Mouse (Mus musculus) ES-E14 (cell line): ENCODE measurements around the gene Col7a1. TPM values are rescaled to one million over a fixed set of nuclear protein-coding genes. Genes with fewer than 3 reads are reported as not detected.

ENCODE experiments used
- DNase-seq: peaks from one replicate; pipeline ENCODE4 v3.0.0-alpha.2; 2013; ENCODE audit warnings: low read depth, low spot score
- H3K27ac ChIP-seq: 2 replicates; pipeline ENCODE4 v1.5.1; 2012; ENCODE audit warnings: low read depth, mild to moderate bottlenecking, low read length, moderate library complexity, mixed read lengths; ENCODE audit not compliant: poor library complexity, insufficient read depth, severe bottlenecking
- H3K36me3 ChIP-seq: 2 replicates; pipeline ENCODE4 v1.6.1; 2012; ENCODE audit warnings: mild to moderate bottlenecking, low read length, moderate library complexity, mixed read lengths; ENCODE audit not compliant: control insufficient read depth, poor library complexity, insufficient read depth, severe bottlenecking
- H3K4me1 ChIP-seq, 2 experiments: fragments of 150-350 bp in 1 of 2; sonication (generic) in 1 of 2; 2 replicates each; pipeline ENCODE4 v1.6.1; 2012; ENCODE audit warnings: low read length in 2 of 2, mild to moderate bottlenecking in 1 of 2, mixed read lengths in 1 of 2; ENCODE audit not compliant: control insufficient read depth in 2 of 2, insufficient read depth in 2 of 2, poor library complexity in 1 of 2
- H3K4me3 ChIP-seq, 2 experiments: fragments of 150-350 bp in 1 of 2; sonication (generic) in 1 of 2; 2 replicates each; pipeline ENCODE4 v1.5.1; 2012; ENCODE audit warnings: low read length in 2 of 2, low read depth in 1 of 2, mild to moderate bottlenecking in 1 of 2, mixed read lengths in 1 of 2; ENCODE audit not compliant: insufficient read depth in 1 of 2, poor library complexity in 1 of 2, severe bottlenecking in 1 of 2
- H3K9ac ChIP-seq: 2 replicates; pipeline ENCODE4 v1.6.1; 2012; ENCODE audit warnings: low read depth, mild to moderate bottlenecking, low read length, mixed read lengths; ENCODE audit not compliant: poor library complexity, insufficient read depth, severe bottlenecking
- H3K9me3 ChIP-seq: fragments of 150-350 bp; sonication (generic); 2 replicates; pipeline ENCODE4 v1.6.1; 2012; ENCODE audit warnings: low read depth, mild to moderate bottlenecking, low read length; ENCODE audit not compliant: control insufficient read depth, insufficient read depth
- CHD2 ChIP-seq: IDR thresholded peaks from 2 replicates; pipeline ENCODE4 v1.6.1; 2014; ENCODE audit warnings: mild to moderate bottlenecking, low read depth, low read length, inconsistent platforms
- HCFC1 ChIP-seq: IDR thresholded peaks from 2 replicates; pipeline ENCODE4 v1.6.1; 2012; ENCODE audit warnings: low read length, inconsistent platforms, borderline replicate concordance; ENCODE audit not compliant: insufficient read depth
- MAFK ChIP-seq: IDR thresholded peaks from 2 replicates; pipeline ENCODE4 v1.6.1; 2014; ENCODE audit warnings: mild to moderate bottlenecking, low read depth, low read length, inconsistent platforms; ENCODE audit not compliant: insufficient read depth
- ZC3H11A ChIP-seq: IDR thresholded peaks from 2 replicates; pipeline ENCODE4 v1.6.1; 2012; ENCODE audit warnings: low read depth, mild to moderate bottlenecking, inconsistent platforms, low read length, borderline replicate concordance
- ZNF384 ChIP-seq: IDR thresholded peaks from 2 replicates; pipeline ENCODE4 v1.6.1; 2012; ENCODE audit warnings: low read depth, low read length, inconsistent platforms
- in situ Hi-C, 2 experiments: fragments of 600-800 bp; cut with MboI; formaldehyde crosslinking; loops; one replicate each; pipeline ENCODE4 v1.15.1; 2025; ENCODE audit warnings: low sequenced_read_pairs in 2 of 2, inconsistent platforms in 1 of 2; ENCODE audit not compliant: unreplicated experiment in 2 of 2
- total RNA-seq: library from RNA; depleted of rRNA; stranded (reverse); fragments of 300-350 nt; gene quantifications from 2 replicates; pipeline ENCODE4 v1.2.3, GENCODE M21; 2012; rRNA removed

The Col7a1 gene
- total RNA-seq = 15.1 and 25.5 TPM in 2 replicates

DNA sequence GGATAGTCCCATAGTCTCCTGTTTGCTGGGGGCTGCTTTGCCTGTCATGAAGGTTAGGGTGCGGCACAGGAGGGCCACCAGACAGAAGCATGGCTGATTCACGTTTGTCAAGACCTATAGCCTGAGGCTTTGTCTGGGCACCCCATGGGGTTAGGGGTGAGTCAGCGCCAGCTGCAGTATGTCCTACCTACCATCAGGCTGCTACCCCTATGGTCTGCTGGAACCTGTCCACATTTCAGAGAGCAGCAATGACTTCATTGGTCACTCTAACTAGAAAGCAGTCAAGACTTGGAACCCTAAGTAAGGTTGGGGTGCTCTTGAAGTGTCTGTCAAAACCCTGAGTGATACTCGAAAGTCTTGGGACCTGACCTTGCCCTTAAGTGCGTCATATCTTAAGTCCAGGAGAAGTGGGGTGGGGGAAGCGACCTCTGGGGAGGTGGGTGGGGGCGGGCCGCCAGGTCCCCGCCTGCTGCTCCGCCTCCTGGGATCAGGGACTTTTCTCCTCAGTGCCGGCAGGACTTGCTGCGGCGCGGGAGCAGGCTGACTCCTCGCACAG lies at the start of gene Col7a1:
Gene Col7a1 (plus strand): TSS at position 506 of the 556 bp plus-strand sequence.
- Histone ChIP-seq H3K4me1 (peaks cover 0 to 9% of the 10 kb centered on the region in 2 experiments; a peak in 1 of 4 replicates), H3K27ac (no peak within 1 kb of the TSS), H3K9ac (peak within 1 kb of the TSS; percentile 53)

DNA sequence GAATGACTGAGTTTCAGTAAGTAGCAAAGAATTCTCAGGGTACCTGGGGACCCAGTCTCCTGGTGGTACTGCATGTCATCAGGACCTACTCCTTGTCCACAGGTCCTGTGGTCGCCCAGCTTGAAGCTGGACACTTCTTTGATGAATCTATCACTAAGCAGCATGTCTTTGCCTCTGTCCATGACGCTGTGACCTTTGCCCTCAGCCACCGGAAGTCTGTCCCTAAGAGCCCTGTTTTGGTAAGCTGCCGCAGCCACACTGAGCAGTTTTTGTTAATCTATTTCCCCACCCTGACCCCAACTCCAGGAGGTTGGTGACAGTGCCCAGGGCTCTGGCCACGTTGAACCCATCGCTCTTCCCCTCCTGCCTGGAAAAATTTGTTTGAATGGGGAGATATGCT lies 41.1 kb upstream of the Col7a1 start:
- TF ChIP-seq ZNF384 = no peak
- no peak for TF ChIP-seq HCFC1
- no peak for TF ChIP-seq CHD2
- TF ChIP-seq MAFK = no peak
- no peak for TF ChIP-seq ZC3H11A
- Histone ChIP-seq H3K4me3 (no peak overlapping the region), H3K9me3 (no peaks in the 10 kb centered on the region), H3K4me1 (no peaks in the 10 kb centered on the region), H3K36me3 (no peaks in the 10 kb centered on the region), H3K9ac (no peak overlapping the region), H3K27ac (no peak overlapping the region)
- DNase-seq = no peak
- in situ Hi-C loops = no loop called here

More for the DNA sequence above, at the start of gene Col7a1:
- H3K36me3 ChIP-seq = peaks cover 21% of the 10 kb centered on the region
- in situ Hi-C loops = no loop called here
- no peak for DNase-seq
- TF ChIP-seq ZNF384 = no peak
- TF ChIP-seq HCFC1 = no peak
- no peak for TF ChIP-seq CHD2
- TF ChIP-seq ZC3H11A = no peak
- no peak for TF ChIP-seq MAFK
- H3K9me3 ChIP-seq = no peaks in the 10 kb centered on the region
- peak within 1 kb of the TSS; percentile 53 to 62 for H3K4me3 ChIP-seq

DNA sequence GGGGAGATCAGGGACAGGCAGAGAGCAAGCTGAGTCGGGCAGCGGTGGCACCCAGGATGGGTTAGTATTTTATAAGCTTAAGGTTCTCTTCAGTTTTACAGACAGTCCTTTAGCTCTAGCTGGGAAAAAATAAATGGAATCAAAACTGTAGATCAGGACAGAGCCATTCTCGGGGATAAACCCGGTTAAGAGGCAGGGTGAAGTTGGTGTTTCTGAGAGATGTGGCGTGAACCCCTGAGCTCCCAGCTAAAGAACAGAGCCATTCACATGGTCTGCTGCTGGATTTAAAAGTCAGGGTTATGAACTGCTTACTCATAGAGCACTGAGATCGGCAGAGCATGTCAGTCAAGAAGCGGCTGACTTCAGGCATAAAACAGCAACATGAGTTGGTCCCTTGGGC lies 40.2 kb upstream of the Col7a1 start:
- no peaks in the 10 kb centered on the region for H3K36me3 ChIP-seq
- no peaks in the 10 kb centered on the region for H3K4me1 ChIP-seq
- no peaks in the 10 kb centered on the region for H3K9me3 ChIP-seq
- no peak overlapping the region for H3K4me3 ChIP-seq
- DNase-seq = no peak
- H3K27ac ChIP-seq = no peak overlapping the region
- H3K9ac ChIP-seq = no peak overlapping the region
- in situ Hi-C loops = no loop called here
- TF ChIP-seq MAFK = no peak

DNA sequence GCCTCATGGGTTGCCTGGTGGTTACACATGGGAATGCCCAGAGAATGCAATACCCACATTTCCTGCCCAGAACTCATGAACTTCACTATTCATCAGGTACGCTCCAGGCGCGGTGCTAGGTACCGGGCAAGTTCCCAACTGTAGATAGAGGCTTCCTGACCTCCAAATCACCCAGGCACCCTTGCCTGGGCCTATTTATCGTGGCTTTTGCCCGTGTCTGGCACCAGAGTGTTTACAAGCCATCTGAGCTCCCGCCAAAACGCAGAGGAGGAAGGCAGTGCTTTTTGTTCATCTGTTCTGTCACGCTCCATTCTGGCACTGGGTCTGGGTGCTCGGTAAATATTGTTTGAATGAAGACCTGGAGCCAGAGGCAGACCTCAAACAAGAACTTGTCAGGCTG lies 39.8 kb upstream of the Col7a1 start:
- no peaks in the 10 kb centered on the region for H3K9me3 ChIP-seq
- in situ Hi-C loops = no loop called here
- H3K4me1 ChIP-seq = no peaks in the 10 kb centered on the region
- DNase-seq = no peak
- H3K9ac ChIP-seq = no peak overlapping the region
- TF ChIP-seq HCFC1 (no peak), ZNF384 (no peak), CHD2 (no peak), ZC3H11A (no peak), MAFK (no peak)
- no peak overlapping the region for H3K27ac ChIP-seq
- H3K4me3 ChIP-seq = no peak overlapping the region
- no peaks in the 10 kb centered on the region for H3K36me3 ChIP-seq

DNA sequence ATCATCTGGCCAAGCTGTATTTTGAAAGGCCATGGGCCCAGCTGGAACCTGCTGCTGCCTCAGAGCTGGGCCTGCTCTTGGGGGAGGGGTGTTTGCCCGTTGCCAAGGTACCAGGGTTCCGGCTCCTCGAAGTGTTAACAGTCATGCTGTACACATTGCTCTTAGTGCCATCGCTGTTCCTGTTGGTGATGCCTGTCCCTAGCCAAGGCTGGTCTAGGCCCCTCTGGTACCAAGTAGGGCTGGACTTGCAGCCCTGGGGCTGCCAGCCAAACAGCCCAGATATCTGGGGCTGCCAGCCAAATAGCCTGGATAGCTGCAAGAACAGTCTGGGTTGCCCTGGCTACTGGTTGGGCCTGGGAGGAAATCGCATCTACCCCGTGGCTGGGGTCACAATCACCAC lies 38.9 kb upstream of the Col7a1 start, which contains the start of gene Tmem89:
Gene Tmem89 (plus strand): TSS at position 129 of the 400 bp plus-strand sequence.
- in situ Hi-C loops = no loop called here
- Histone ChIP-seq H3K9ac (no peak within 1 kb of the TSS), H3K9me3 (no peaks in the 10 kb centered on the region), H3K27ac (no peak within 1 kb of the TSS), H3K4me3 (no peak within 1 kb of the TSS), H3K36me3 (no peaks in the 10 kb centered on the region), H3K4me1 (no peaks in the 10 kb centered on the region)
- TF ChIP-seq ZC3H11A = no peak
- no peak for TF ChIP-seq HCFC1
- no peak for TF ChIP-seq CHD2
- no peak for TF ChIP-seq MAFK
- TF ChIP-seq ZNF384 = no peak
- DNase-seq = no peak
